Mouse (Mus musculus) CH12.LX (cell line): ENCODE measurements around the gene S100a7a.

Source experiments
- CTCF ChIP-seq, 2 experiments: IDR thresholded peaks in 1 of 2; conservative IDR thresholded peaks in 1 of 2; 2 replicates each; pipeline ENCODE4 v1.5.1; 2011 to 2012; ENCODE audit warnings: low read depth in 2 of 2, low read length in 2 of 2, improper control_type of control experiment in 1 of 2, inconsistent platforms in 1 of 2, mild to moderate bottlenecking in 1 of 2, moderate library complexity in 1 of 2
- HCFC1 ChIP-seq: IDR thresholded peaks from 2 replicates; pipeline ENCODE4 v1.6.1; 2012; ENCODE audit warnings: low read depth, mild to moderate bottlenecking, inconsistent platforms, low read length, improper control_type of control experiment
- JUND ChIP-seq: conservative IDR thresholded peaks from 2 replicates; pipeline ENCODE4 v1.6.1; 2011; ENCODE audit warnings: low read depth, low read length, improper control_type of control experiment
- MAX ChIP-seq: IDR thresholded peaks from 2 replicates; pipeline ENCODE4 v1.6.1; 2011; ENCODE audit warnings: low read length, improper control_type of control experiment
- MAZ ChIP-seq: IDR thresholded peaks from 2 replicates; pipeline ENCODE4 v1.6.1; 2012; ENCODE audit warnings: low read depth, mild to moderate bottlenecking, inconsistent platforms, low read length, improper control_type of control experiment, moderate library complexity
- MXI1 ChIP-seq: IDR thresholded peaks from 2 replicates; pipeline ENCODE4 v1.6.1; 2011; ENCODE audit warnings: mild to moderate bottlenecking, low read depth, low read length, improper control_type of control experiment
- MYC ChIP-seq: IDR thresholded peaks from 2 replicates; pipeline ENCODE4 v1.6.1; 2011; ENCODE audit warnings: low read depth, mild to moderate bottlenecking, improper control_type of control experiment, low read length
- POLR2A ChIP-seq: IDR thresholded peaks from 2 replicates; pipeline ENCODE4 v1.6.1; 2011; ENCODE audit warnings: low read depth, mild to moderate bottlenecking, improper control_type of control experiment, low read length
- ZC3H11A ChIP-seq: IDR thresholded peaks from 2 replicates; pipeline ENCODE4 v1.6.1; 2012; ENCODE audit warnings: low read depth, mild to moderate bottlenecking, inconsistent platforms, low read length, improper control_type of control experiment
- ZNF384 ChIP-seq: IDR thresholded peaks from 2 replicates; pipeline ENCODE4 v1.6.1; 2012; ENCODE audit warnings: low read depth, low read length, improper control_type of control experiment, inconsistent platforms

GRCm38 (mm10) chr3:90615911-90616310 is 37.9 kb upstream of the S100a7a start:
- no peak for TF ChIP-seq CTCF (conservative IDR thresholded peaks at IDR 0.05 in 1 of 2, IDR thresholded peaks at IDR 0.05 in 1 of 2; ENCODE audit: low read depth in 2 of 2, low read length in 2 of 2)
- no peak for TF ChIP-seq MXI1
- TF ChIP-seq ZNF384, result no peak
- no peak for TF ChIP-seq MYC
- TF ChIP-seq ZC3H11A, result no peak
- TF ChIP-seq MAX, result no peak
- no peak for TF ChIP-seq POLR2A
- TF ChIP-seq JUND, result no peak
- no peak for TF ChIP-seq MAZ
- no peak for TF ChIP-seq HCFC1
